Mouse (Mus musculus) monocyte, adult 2 months (primary cell): ENCODE data around the gene Scarf1.

Experiments used
- DNase-seq, 2 experiments: peaks; one replicate each; pipeline ENCODE4 v3.0.0; 2022; ENCODE audit warnings: low spot score in 2 of 2, low read depth in 1 of 2

Gene Scarf1

DNA sequence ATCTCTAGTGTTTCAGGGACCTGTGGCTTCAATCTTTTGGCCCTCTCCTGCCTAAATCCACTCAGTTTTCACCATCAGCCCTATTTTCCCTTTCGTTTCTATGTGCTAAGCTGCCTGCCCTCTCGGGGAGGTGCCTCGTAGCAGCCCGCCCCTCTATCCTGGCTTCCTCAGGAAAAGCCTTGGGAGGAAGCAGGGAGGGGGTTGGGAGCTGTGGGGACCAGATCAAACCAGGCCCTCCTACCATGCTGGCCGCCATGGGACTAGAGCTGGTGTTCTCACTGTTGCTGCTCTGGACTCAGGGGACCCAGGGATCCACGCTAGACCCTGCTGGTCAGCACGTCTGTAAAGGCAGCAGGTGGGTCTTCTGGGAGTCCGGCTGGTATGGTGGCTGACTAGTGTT is at the start of gene Scarf1:
TSS of gene Scarf1 (plus strand) at position 205 of the 400 bp plus-strand sequence.
- DNase-seq = no peak

- no peak for DNase-seq
Measured at GRCm38 (mm10) chr11:75463624-75464023, 49.7 kb upstream of the Scarf1 start.

DNA sequence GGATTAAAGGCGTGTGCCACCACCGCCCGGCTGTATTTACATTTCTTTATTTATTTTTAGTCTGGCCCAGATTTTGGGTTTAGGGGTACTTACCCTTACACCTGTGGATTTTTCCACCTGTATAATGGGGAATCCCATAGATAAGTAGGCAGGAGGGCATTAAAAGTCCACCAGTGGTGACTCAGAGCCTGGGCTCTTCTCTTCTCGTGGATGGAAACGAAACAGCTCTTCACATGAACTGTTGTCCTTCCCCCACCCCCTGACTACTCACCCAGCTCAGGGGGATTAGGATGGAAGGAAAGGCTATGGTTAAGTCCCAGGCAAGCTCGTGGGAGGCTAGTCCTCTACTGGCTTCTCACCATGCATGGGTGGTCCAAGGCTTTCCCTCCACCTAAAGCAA is 48.9 kb upstream of the Scarf1 start:
- no peak for DNase-seq

DNA sequence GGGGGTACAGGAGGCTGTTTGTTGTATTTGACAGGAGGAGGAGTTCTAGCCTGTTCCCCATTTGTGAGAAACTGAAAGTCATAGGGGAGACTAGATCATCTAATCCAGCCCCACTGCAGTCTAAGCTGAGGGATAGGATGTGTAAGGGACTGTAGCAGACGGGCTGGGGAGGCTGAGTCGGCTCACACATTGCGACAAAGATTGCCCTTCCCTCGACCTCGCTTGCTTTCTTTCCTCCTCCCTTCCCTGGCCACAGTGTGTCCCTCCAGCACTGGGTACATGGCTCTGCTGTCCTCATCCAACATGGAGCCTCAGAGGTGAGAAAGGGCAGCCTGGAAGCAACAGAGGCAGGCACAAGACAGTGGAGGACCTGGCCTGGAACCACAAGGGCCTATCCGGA is 48.3 kb upstream of the Scarf1 start:
- DNase-seq = no peak

- DNase-seq = no peak
Measured at GRCm38 (mm10) chr11:75466731-75467505, 46.4 kb upstream of the Scarf1 start.

DNA sequence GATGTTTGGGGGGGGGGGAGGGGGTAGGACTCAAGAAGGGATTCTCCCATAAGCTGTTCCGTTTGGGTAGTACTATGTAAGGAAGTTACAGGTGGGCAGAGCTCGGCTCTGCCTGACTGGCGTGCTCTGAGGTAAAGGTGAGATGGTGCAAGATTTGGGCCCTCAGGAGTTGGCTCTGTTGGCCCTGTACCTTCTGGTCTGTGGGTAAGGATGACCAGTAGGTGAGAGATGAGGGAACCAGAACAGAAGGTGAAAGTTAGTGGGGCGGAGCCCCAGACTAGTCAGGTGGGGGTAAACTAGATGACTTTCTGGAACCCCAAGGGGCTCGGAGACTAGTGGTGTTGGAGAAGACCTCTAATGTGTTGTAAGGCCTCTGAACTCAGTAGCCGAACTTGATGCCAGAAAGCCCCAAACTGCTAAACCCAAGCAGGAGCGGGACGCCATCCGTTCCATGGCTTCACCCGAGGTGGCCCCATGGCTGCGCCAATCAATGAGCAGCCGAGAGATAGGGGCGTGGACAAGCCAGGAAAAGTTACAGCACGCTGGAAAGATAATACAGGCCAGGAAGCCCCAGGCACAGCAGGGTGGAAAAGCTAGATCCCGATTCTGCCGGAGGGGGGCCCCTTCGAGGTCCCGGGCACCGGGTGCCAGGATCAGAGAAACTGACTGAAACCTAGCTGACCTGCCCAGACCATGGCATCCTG is 45.7 kb upstream of the Scarf1 start:
- no peak for DNase-seq

DNA sequence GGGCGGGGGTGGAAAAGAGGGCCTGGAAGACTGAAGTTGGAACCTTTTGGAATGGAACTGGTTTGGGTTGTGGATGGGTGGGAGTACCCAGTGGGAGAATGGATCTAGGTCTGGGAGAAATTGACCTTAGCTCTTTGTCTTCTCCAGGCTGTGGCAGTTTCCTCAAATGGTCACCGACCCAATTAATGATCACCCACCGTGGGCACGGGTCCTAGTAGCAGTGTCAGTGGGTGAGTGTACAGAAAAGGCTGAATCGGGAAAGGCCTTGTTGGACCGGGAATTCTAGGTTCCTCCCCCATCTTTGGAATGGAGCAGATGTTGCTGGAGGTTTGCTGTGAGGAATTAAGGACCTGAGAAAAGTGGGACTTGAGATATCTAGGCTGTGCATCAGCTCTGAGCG is 44.9 kb upstream of the Scarf1 start:
- no peak for DNase-seq

DNA sequence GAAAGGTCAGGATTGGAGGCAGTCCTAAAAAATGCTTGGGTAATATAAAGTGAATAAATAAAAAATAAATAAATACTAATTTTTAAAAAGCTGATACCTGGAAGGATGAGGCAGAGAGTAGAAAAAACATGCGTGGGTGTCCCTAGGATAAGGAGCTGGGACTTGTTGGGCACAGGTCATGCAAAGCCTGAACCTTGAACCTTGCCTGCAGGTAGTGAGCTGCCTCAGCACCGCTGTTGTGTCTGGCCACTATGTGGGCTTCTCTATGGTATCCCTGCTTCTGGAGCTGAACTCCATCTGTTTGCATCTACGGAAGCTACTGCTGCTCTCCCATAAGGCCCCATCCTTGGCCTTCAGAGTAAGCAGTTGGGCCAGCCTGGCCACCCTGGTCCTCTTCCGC is 44.1 kb upstream of the Scarf1 start:
- no peak for DNase-seq

DNA sequence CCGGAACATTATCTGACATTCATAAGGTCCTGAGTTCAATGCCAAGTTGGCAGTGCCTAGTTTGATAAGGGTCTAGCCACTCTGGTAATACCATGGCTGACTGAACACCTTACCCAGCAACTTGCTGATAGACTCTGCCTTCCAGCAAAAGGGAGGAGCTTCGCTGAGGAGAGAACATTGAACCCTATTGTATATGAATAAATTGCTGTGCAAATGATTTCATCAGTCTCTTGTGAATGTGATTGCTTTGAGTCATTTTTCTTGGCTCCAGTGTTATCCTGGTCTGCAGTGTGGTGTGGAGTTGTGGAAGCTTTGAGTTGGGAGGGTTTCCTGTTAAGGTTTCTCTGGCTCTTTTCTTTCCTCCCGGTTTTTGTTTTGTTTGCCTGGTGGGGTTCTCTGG is 42.7 kb upstream of the Scarf1 start:
- DNase-seq = no peak

DNA sequence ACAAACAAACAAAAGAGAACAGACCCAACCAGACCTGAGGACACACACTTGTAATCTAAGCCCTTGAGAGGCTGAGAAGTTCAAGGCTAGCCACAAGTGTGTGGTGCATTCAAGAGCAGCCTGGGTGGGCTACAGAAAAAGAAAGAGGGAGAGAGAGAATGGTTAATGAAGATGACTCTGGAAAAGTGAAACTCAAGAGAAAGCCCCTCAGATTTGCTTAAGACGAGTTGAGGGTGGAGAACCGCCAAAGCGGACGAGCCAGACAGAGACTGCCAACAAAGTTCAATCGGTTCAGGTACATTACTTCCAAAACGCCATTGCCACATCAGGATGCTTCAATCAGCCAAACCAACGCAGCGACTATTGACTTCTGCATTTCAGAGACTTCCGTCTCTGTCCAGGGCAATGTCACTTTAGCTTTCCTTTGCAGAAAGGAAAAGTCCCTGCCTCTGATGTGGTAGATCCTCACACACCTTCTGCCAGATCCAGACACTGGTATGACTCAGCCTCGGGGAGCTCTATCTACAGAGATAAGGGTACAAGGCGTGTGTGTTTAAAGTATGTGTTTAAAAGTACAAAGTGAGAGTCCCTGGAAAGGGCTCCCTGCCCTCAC is 40.8 kb upstream of the Scarf1 start:
- no peak for DNase-seq

GRCm38 (mm10) chr11:75473376-75473775 is 40.0 kb upstream of the Scarf1 start:
- DNase-seq = no peak

GRCm38 (mm10) chr11:75486192-75486591 is 27.1 kb upstream of the Scarf1 start:
- DNase-seq = no peak

DNA sequence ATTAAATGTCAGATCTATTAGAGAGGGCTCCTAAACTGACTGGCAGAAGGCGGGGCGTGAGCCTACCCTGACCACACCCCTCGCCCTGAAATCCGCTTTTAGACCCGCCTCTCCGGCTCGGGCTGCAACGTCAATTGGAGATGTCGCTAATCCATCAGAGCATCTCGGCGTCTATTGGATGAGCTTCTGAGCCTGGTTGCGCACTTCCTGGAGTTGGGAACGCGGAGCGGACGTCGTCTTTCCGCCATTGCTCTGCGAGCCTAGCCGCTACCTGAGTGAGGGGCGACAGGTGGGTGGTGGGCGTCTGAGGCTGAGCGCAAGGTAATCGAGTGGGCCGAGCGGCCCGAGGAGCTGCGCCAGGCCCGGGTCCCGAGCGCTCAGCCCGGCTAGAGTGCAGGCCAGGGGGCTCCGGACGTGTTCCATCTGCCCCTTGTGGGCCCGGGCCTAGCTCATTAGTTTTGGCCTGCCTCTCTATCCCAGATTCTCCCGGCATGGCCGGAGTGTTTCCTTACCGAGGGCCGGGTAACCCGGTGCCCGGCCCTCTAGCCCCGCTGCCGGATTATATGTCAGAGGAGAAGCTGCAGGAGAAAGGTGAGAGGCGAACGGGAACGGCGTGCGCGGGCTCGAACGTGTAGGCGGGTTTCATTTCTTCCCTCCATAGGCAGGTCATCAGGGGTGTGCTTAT is 26.6 kb upstream of the Scarf1 start, which contains the start of gene Prpf8:
TSS of gene Prpf8 (plus strand) at position 216 of the 685 bp plus-strand sequence.
- DNase-seq = peak; percentile 93 to 96

DNA sequence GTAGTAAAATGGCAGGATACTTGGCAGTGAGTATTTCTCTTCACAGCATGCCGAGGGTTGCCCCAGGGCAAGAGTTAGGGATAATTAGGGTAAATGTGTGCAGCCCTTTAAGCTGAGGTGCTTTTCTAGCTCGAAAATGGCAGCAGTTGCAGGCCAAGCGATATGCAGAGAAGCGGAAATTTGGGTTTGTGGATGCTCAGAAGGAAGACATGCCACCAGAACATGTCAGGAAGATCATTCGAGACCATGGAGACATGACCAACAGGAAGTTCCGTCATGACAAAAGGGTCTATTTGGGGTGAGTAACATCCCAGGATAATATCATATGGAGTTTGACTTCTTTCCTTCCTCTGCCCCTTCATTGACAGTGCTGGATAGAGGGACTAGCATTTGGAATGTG is 25.8 kb upstream of the Scarf1 start:
- DNase-seq = no peak

GRCm38 (mm10) chr11:75494296-75495049 is 18.9 kb upstream of the Scarf1 start:
- DNase-seq = no peak

- no peak for DNase-seq
Measured at GRCm38 (mm10) chr11:75498126-75498525, 15.2 kb upstream of the Scarf1 start.

GRCm38 (mm10) chr11:75508162-75508561 is 5.2 kb upstream of the Scarf1 start:
- DNase-seq = no peak

GRCm38 (mm10) chr11:75508904-75509303 is 4.4 kb upstream of the Scarf1 start:
- no peak for DNase-seq

GRCm38 (mm10) chr11:75509741-75510626 is 3.4 kb upstream of the Scarf1 start, which contains the start of gene Rilp:
TSS of gene Rilp (plus strand) at chr11:75510094.
- no peak for DNase-seq

- peak; percentile 83 to 89 for DNase-seq
Measured at GRCm38 (mm10) chr11:75510627-75510993, 2.7 kb upstream of the Scarf1 start.
